Mouse (Mus musculus): ENCODE results near the gene Grip1. TPM values are rescaled to one million over a fixed set of nuclear protein-coding genes. Genes with fewer than 3 reads are reported as not detected.

Gene Grip1
- polyA plus RNA-seq, 1 experiment from 2014 or later: 0.86 TPM

- Histone ChIP-seq H3K9ac (no peak overlapping the region), H3K36me3 (no peaks in the 10 kb centered on the region), H3K4me1 (no peaks in the 10 kb centered on the region), H3K4me3 (no peak overlapping the region), H3K27me3 (replicated peaks) (no peaks in the 10 kb centered on the region), H3K4me2 (no peak overlapping the region), H3K27ac (no peak overlapping the region), H3K9me3 (replicated peaks) (no peaks in the 10 kb centered on the region)
- no peak for ATAC-seq
- 43% methylated on average over 6 of the region's 6 CpGs for WGBS (ENCODE audit: insufficient replicate concordance)
Observed at GRCm38 (mm10) chr10:119634544-119634943, 180.9 kb downstream of the Grip1 start.

GRCm38 (mm10) chr10:119640534-119640933, 186.9 kb downstream of the Grip1 start:
- no peak for ATAC-seq
- H3K27ac ChIP-seq: no peak overlapping the region
- whole genome bisulfite sequencing (ENCODE audit: insufficient replicate concordance): 72% methylated on average over 10 of the region's 10 CpGs
- H3K9me3 ChIP-seq (replicated peaks): no peaks in the 10 kb centered on the region
- H3K4me1 ChIP-seq: no peaks in the 10 kb centered on the region
- H3K4me2 ChIP-seq: no peak overlapping the region
- no peaks in the 10 kb centered on the region for H3K27me3 ChIP-seq (replicated peaks)
- no peak overlapping the region for H3K4me3 ChIP-seq
- no peaks in the 10 kb centered on the region for H3K36me3 ChIP-seq
- H3K9ac ChIP-seq: no peak overlapping the region

- no peaks in the 10 kb centered on the region for H3K27me3 ChIP-seq (replicated peaks)
- H3K9ac ChIP-seq: no peak overlapping the region
- 79% methylated on average over 12 of the region's 12 CpGs for WGBS (ENCODE audit: insufficient replicate concordance)
- H3K36me3 ChIP-seq: no peaks in the 10 kb centered on the region
- no peak overlapping the region for H3K4me2 ChIP-seq
- no peak for ATAC-seq
- no peak overlapping the region for H3K27ac ChIP-seq
- no peak overlapping the region for H3K4me3 ChIP-seq
- H3K9me3 ChIP-seq (replicated peaks): no peaks in the 10 kb centered on the region
- no peaks in the 10 kb centered on the region for H3K4me1 ChIP-seq
Observed at GRCm38 (mm10) chr10:119641011-119641410, 187.4 kb downstream of the Grip1 start.

GRCm38 (mm10) chr10:119644289-119644688, 190.7 kb downstream of the Grip1 start:
- no peak for ATAC-seq
- no peaks in the 10 kb centered on the region for H3K9me3 ChIP-seq (replicated peaks)
- 46% methylated on average over 5 of the region's 5 CpGs for whole genome bisulfite sequencing (ENCODE audit: insufficient replicate concordance)
- no peak overlapping the region for H3K9ac ChIP-seq
- H3K27ac ChIP-seq: no peak overlapping the region
- H3K27me3 ChIP-seq (replicated peaks): no peaks in the 10 kb centered on the region
- no peak overlapping the region for H3K4me2 ChIP-seq
- H3K4me1 ChIP-seq: no peaks in the 10 kb centered on the region
- no peak overlapping the region for H3K4me3 ChIP-seq
- no peaks in the 10 kb centered on the region for H3K36me3 ChIP-seq

- no peak for ATAC-seq
- H3K27me3 ChIP-seq (replicated peaks): no peaks in the 10 kb centered on the region
- H3K9me3 ChIP-seq (replicated peaks): no peaks in the 10 kb centered on the region
- H3K9ac ChIP-seq: no peak overlapping the region
- no peak overlapping the region for H3K4me3 ChIP-seq
- H3K36me3 ChIP-seq: no peaks in the 10 kb centered on the region
- WGBS (ENCODE audit: insufficient replicate concordance): 53% methylated on average over 29 of the region's 29 CpGs
- H3K4me2 ChIP-seq: no peak overlapping the region
- no peak overlapping the region for H3K27ac ChIP-seq
- no peaks in the 10 kb centered on the region for H3K4me1 ChIP-seq
Observed at GRCm38 (mm10) chr10:119646500-119647439, 193.1 kb downstream of the Grip1 start.

- Histone ChIP-seq H3K9me3 (replicated peaks) (peaks cover 6% of the 10 kb centered on the region; the same call in 1 of the 2 replicates), H3K4me3 (no peak overlapping the region), H3K4me1 (no peaks in the 10 kb centered on the region), H3K9ac (no peak overlapping the region), H3K27ac (no peak overlapping the region), H3K27me3 (replicated peaks) (no peaks in the 10 kb centered on the region), H3K4me2 (no peak overlapping the region), H3K36me3 (no peaks in the 10 kb centered on the region)
- 53% methylated on average over 7 of the region's 7 CpGs for WGBS (ENCODE audit: insufficient replicate concordance)
- ATAC-seq: no peak
Observed at GRCm38 (mm10) chr10:119660677-119661353, 207.2 kb downstream of the Grip1 start.

- Histone ChIP-seq H3K4me1 (no peaks in the 10 kb centered on the region), H3K4me2 (no peak overlapping the region), H3K36me3 (no peaks in the 10 kb centered on the region), H3K4me3 (no peak overlapping the region), H3K9me3 (replicated peaks) (no peaks in the 10 kb centered on the region), H3K27ac (no peak overlapping the region), H3K27me3 (replicated peaks) (no peaks in the 10 kb centered on the region), H3K9ac (no peak overlapping the region)
- 76% methylated on average over 9 of the region's 9 CpGs for WGBS (ENCODE audit: insufficient replicate concordance)
- no peak for ATAC-seq
Observed at GRCm38 (mm10) chr10:119663586-119663985, 210.0 kb downstream of the Grip1 start.

- H3K36me3 ChIP-seq: no peaks in the 10 kb centered on the region
- no peak overlapping the region for H3K27ac ChIP-seq
- H3K4me2 ChIP-seq: no peak overlapping the region
- H3K9me3 ChIP-seq (replicated peaks): no peaks in the 10 kb centered on the region
- H3K27me3 ChIP-seq (replicated peaks): no peaks in the 10 kb centered on the region
- no peak for ATAC-seq
- no peaks in the 10 kb centered on the region for H3K4me1 ChIP-seq
- H3K4me3 ChIP-seq: no peak overlapping the region
- H3K9ac ChIP-seq: no peak overlapping the region
- 72% methylated on average over 11 of the region's 11 CpGs for WGBS (ENCODE audit: insufficient replicate concordance)
Observed at GRCm38 (mm10) chr10:119666386-119666785, 212.8 kb downstream of the Grip1 start.

- Histone ChIP-seq H3K4me1 (no peaks in the 10 kb centered on the region), H3K27ac (no peak overlapping the region), H3K4me3 (no peak overlapping the region), H3K4me2 (no peak overlapping the region), H3K27me3 (replicated peaks) (no peaks in the 10 kb centered on the region), H3K9me3 (replicated peaks) (no peaks in the 10 kb centered on the region), H3K36me3 (no peaks in the 10 kb centered on the region), H3K9ac (no peak overlapping the region)
- ATAC-seq: no peak
- WGBS (ENCODE audit: insufficient replicate concordance): 38% methylated on average over 7 of the region's 7 CpGs
Observed at GRCm38 (mm10) chr10:119670456-119670855, 216.8 kb downstream of the Grip1 start.

GRCm38 (mm10) chr10:119684377-119684826, 230.8 kb downstream of the Grip1 start:
- Histone ChIP-seq H3K4me1 (no peaks in the 10 kb centered on the region), H3K27ac (no peak overlapping the region), H3K4me2 (no peak overlapping the region), H3K9ac (no peak overlapping the region), H3K27me3 (replicated peaks) (no peaks in the 10 kb centered on the region), H3K36me3 (no peaks in the 10 kb centered on the region), H3K9me3 (replicated peaks) (no peaks in the 10 kb centered on the region), H3K4me3 (no peak overlapping the region)
- 66% methylated on average over 3 of the region's 3 CpGs for WGBS (ENCODE audit: insufficient replicate concordance)
- ATAC-seq: no peak

GRCm38 (mm10) chr10:119691358-119692083, 237.9 kb downstream of the Grip1 start:
- H3K27ac ChIP-seq: no peak overlapping the region
- H3K9me3 ChIP-seq (replicated peaks): no peaks in the 10 kb centered on the region
- no peak overlapping the region for H3K9ac ChIP-seq
- WGBS (ENCODE audit: insufficient replicate concordance): 7% methylated on average over 16 of the region's 16 CpGs
- H3K4me3 ChIP-seq: peak overlapping the region; percentile 17; the same call in 1 of the 2 replicates
- H3K4me1 ChIP-seq: no peaks in the 10 kb centered on the region
- H3K36me3 ChIP-seq: no peaks in the 10 kb centered on the region
- peak overlapping the region; percentile 46 for H3K4me2 ChIP-seq
- ATAC-seq: no peak
- H3K27me3 ChIP-seq (replicated peaks): peaks cover 39% of the 10 kb centered on the region

All from liver, embryonic 12.5 days (tissue).